Mouse (Mus musculus) E14TG2a.4 (cell line): Measurements from ENCODE around the gene Klf6.

Experiments
- CTCF ChIP-seq: conservative IDR thresholded peaks from 2 replicates; pipeline ENCODE4 v1.5.1; 2014; ENCODE audit warnings: low read length
- NANOG ChIP-seq: IDR thresholded peaks from 2 replicates; pipeline ENCODE4 v1.6.1; 2014; ENCODE audit warnings: borderline replicate concordance, low read length, mixed read lengths

GRCm38 (mm10) chr13:5899021-5899420, 37.7 kb downstream of the Klf6 start:
- TF ChIP-seq NANOG = no peak
- TF ChIP-seq CTCF = no peak
